Mouse (Mus musculus): ENCODE results near the gene Reep6. TPM values are rescaled to one million over a fixed set of nuclear protein-coding genes. Genes with fewer than 3 reads are reported as not detected.

The Reep6 gene
- polyA plus RNA-seq, 1 experiment from 2014 or later = 11.5 TPM

DNA sequence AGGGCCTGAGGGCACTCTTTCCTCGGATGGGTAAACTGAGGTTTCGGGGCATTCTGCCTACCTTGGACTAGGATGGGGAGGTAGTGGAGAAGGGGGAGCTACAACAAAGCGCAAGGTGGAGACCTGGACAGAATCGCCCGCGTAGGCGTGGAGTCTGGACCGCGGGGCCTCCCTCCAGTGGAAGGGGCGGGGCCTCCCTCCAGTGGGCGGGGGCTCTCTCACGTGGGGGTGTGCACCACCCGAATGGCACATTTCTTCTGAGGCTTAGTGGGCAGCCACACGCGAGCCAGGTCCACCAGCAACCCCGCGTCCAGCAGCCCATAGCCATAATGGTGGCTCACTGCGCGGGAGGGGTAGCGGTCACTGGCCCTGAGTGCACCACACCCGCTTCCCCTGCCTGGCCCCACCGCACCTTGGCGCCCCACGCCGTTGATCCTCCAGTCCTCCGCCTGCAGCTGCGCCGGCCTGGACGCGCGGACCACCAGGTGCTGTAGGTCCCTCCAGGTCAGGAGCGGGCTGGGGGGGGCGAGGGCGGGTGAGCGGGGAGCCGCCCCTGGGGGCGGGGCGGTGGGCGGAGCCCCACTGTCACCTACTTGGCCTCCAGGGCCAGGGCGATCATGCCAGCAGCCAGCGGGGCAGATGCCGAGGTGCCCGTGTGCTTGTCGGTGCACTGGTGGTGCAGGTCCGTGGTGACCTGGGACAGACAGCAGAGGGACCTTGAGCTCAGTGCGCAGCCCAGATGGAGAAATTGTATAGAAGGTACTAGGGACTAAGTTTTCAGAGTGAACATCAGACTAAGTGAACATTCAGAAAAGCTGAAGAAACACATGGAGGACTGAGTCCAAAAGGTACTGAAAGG, 6.3 kb upstream of the Reep6 start:
- peak overlapping the region; percentile 68 for H3K4me3 ChIP-seq
- peaks cover 57% of the 10 kb centered on the region for H3K4me1 ChIP-seq
- H3K36me3 ChIP-seq = peaks cover 9% of the 10 kb centered on the region
- peak overlapping the region; percentile 83 for H3K27ac ChIP-seq (replicated peaks)
- H3K27me3 ChIP-seq (ENCODE audit: low read depth, poor library complexity, severe bottlenecking) = peaks cover 55% of the 10 kb centered on the region
- peak; percentile 56 for DNase-seq (ENCODE audit: low spot score)
- 2% methylated on average over 46 of the region's 46 CpGs for WGBS
- no peaks in the 10 kb centered on the region for H3K9me3 ChIP-seq (replicated peaks)

DNA sequence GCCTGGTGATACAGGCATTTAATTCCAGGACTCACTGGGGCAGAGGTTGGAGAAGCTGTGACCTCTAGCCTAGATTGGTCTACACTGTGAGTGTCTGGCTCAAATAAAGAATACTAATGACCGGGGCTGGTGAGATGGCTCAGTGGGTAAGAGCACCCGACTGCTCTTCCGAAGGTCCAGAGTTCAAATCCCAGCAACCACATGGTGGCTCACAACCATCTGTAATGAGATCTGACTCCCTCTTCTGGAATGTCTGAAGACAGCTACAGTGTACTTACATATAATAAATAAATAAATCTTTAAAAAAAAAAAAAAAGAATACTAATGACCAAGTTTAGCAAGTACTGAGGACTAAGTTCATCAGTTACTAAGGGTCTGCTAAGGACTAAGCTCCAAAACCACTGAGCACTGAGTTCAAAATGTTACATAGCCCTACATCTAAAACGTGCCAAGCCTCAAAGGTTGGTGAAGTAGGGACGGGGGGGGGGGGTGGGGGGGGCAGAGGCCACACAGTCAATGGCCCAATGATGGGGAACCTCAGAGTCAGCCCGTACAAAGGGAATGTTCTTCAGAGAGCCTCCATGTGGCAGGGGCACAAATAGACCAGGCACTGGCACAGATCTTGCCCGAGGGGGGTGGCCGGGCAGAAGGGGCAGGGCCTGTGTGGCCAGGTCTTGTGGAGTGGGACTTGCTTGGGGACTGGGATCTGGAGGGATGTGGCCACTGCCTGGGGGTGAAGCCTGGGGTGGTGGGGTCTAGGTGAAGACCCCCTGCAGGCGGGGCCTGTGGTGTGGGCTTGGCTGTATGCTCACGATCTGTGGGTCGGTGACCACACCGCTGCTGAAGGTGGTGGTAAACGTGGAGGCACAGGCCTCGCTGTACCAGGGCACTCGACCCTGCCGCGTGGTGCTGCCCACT, 5.4 kb upstream of the Reep6 start:
- no peaks in the 10 kb centered on the region for H3K9me3 ChIP-seq (replicated peaks)
- no peak for DNase-seq (ENCODE audit: low spot score)
- no peak overlapping the region for H3K27ac ChIP-seq (replicated peaks)
- 79% methylated on average over 17 of the region's 17 CpGs for whole genome bisulfite sequencing
- H3K27me3 ChIP-seq (ENCODE audit: low read depth, poor library complexity, severe bottlenecking) = peaks cover 55% of the 10 kb centered on the region
- peaks cover 56% of the 10 kb centered on the region for H3K4me1 ChIP-seq
- 0 out of 2 replicates have a peak, but pooled peaks cover under 1% of the 10 kb centered on the region for H3K36me3 ChIP-seq
- peak overlapping the region; percentile 68 for H3K4me3 ChIP-seq

DNA sequence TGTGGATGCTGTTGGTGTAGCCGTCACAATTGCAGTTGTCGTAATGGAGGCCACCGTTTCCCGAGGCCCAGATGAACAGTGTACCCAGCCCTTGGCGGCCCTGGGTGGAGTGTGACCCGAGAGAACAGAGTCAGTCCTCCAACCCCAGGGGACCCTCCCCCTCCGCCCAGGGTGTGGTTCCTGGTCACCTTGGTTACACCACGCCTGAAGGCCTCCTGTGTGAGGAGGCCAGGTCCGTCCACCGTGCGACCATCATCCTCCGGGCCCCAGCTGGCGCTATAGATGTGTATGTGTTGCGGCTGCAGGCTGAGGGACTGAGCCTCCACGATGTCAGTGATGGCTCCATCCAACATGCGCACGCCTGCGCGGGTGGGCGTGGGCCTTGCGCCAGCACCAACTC, 4.7 kb upstream of the Reep6 start:
- WGBS = 84% methylated on average over 21 of the region's 21 CpGs
- no peak for DNase-seq (ENCODE audit: low spot score)
- H3K9me3 ChIP-seq (replicated peaks) = no peaks in the 10 kb centered on the region
- H3K36me3 ChIP-seq = no peaks in the 10 kb centered on the region
- H3K27ac ChIP-seq (replicated peaks) = no peak overlapping the region
- peaks cover 55% of the 10 kb centered on the region for H3K27me3 ChIP-seq (ENCODE audit: low read depth, poor library complexity, severe bottlenecking)
- peaks cover 56% of the 10 kb centered on the region for H3K4me1 ChIP-seq
- H3K4me3 ChIP-seq = peak overlapping the region; percentile 20

DNA sequence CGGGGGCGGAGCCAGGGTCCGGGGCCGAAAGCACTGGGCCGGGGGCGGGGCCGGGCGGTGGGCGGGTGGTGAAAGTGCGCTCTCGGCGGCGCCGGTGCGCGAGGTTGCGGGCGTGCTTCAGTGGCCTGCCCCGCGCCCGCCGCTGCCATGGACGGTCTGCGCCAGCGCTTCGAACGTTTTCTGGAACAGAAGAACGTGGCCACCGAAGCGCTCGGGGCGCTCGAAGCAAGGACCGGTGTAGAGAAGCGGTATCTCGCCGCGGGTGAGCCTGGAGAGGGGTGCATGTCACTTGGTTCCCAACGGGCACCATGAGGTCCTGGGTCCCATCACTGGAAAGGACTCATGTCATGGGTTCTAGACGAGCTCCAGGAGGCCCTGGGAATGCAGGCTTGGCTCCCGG, 331 bp downstream of the Reep6 start:
- no peaks in the 10 kb centered on the region for H3K36me3 ChIP-seq
- DNase-seq (ENCODE audit: low spot score) = no peak
- peaks cover 67% of the 10 kb centered on the region for H3K27me3 ChIP-seq (ENCODE audit: low read depth, poor library complexity, severe bottlenecking)
- 2% methylated on average over 33 of the region's 41 CpGs for WGBS
- peaks cover 45% of the 10 kb centered on the region for H3K4me1 ChIP-seq
- no peaks in the 10 kb centered on the region for H3K9me3 ChIP-seq (replicated peaks)
- peak overlapping the region; percentile 77 for H3K27ac ChIP-seq (replicated peaks)
- H3K4me3 ChIP-seq = peak overlapping the region; percentile 62

DNA sequence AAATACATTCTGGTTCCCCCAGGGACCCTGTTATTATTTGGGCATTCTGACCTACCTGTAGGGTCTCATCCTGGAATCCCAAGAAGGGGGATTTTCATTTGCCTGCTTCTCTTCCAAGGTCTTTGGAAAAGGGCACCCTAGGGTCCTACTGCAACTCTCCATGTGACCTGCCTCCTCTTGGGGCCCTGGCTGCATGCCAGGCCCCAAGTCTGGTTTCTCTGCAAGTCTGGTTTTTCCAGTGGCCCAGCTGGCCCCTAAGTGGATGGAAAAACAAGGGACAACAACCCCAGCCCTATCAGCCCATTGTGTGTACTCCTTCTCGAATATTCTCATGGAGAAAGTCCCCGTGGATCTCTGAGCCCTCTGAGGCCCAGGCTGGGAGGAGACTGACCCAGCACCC, 1.1 kb downstream of the Reep6 start:
- Histone ChIP-seq H3K4me3 (peak overlapping the region; percentile 62), H3K27me3 (ENCODE audit: low read depth, poor library complexity, severe bottlenecking) (peaks cover 67% of the 10 kb centered on the region), H3K27ac (replicated peaks) (no peak overlapping the region; the same call in 1 of the 2 replicates), H3K4me1 (peaks cover 40% of the 10 kb centered on the region), H3K36me3 (peaks cover 5% of the 10 kb centered on the region), H3K9me3 (replicated peaks) (no peaks in the 10 kb centered on the region)
- 87% methylated on average over 2 of the region's 2 CpGs for WGBS
- no peak for DNase-seq (ENCODE audit: low spot score)

DNA sequence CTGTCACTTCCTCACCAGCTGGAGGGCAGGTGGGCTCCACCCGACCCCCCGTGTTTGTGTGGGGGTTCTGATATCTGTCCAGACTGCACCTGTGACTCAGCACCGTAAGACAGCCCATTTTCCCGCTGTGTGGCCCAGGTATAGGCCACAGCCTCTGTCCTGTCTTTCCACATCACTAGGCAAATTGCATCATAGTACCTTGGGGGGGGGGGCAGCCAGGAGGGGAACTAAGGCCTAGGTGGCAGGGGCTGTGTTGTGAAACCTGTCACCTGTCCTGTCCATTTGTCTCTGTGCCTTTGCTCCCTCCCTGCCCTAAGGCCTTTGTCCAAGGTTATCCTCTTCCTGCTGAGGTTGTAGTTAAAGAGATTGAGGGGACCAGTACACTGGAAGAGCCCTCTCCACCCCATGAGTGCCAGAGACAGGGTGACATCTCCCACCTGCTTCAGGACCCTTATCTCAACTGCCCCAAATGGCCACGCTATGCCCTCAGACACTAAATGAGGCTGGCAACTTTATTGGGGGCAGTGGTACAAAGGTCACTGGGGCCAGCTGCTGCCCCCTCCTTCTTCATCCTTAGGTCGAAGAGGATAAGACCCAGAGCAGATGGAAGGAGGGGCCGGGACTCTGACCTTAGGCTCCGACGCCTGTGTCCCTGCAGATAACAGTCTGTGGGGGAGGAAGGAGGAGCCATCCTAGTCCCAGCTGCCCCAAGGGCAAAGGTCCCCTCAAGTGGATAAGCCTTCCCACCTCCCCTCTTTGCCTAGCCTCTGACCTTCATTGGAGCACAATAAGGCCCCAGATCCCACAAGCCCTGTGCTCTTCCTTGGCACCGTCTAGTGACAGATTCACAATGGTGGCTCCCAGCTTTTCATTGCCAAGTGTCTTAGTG, 2.1 kb downstream of the Reep6 start:
- DNase-seq (ENCODE audit: low spot score) = no peak
- H3K9me3 ChIP-seq (replicated peaks) = no peaks in the 10 kb centered on the region
- H3K27ac ChIP-seq (replicated peaks) = peak overlapping the region; percentile 49; the same call in 1 of the 2 replicates
- WGBS = 69% methylated on average over 10 of the region's 10 CpGs
- H3K27me3 ChIP-seq (ENCODE audit: low read depth, poor library complexity, severe bottlenecking) = peaks cover 67% of the 10 kb centered on the region
- H3K4me1 ChIP-seq = peaks cover 40% of the 10 kb centered on the region
- no peak overlapping the region for H3K4me3 ChIP-seq
- peaks cover 7% of the 10 kb centered on the region for H3K36me3 ChIP-seq

DNA sequence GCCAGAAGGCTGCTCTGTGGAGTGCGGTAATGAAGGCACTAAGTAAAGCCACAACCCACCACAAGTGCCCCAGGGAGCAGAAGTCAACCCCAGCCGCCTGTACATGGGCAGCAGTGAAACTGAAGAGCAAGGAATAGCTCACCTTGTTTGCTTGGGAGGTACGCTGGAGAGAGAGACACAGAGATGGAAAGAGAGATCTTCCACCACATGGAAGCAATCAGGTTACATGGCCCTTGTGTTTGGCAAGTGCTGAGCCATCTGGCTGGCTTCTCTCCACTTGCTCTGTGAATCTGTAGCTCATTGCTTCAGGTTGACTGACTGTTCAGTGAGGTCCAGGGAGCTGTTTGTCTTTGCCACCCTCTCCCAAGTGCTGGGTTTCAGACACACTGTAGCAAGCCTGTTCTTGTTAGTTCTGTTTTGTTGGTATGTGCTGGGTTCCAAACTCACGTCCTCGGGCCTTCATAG, 2.8 kb downstream of the Reep6 start:
- DNase-seq (ENCODE audit: low spot score) = no peak
- peaks cover 64% of the 10 kb centered on the region for H3K27me3 ChIP-seq (ENCODE audit: low read depth, poor library complexity, severe bottlenecking)

DNA sequence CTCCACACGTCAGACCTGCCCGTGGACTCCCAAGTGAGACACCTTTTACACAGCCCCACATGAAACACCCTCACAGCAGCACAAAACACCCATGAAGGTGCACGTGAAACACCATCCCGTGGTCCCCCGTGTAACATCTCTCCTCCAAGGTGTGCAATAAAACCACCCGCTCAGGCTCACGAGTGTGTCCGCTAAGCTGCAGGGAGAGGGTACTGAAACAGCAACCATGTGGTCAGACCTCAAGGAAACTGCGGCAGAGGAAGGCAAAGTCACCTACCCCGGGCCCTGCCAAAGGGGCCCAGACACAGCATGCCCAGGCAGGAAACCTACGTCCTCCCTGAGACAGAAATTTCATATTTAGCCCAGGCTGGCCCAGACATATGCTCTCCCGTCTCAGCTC, 6.5 kb downstream of the Reep6 start:
- no peak for DNase-seq (ENCODE audit: low spot score)
- H3K36me3 ChIP-seq = peaks cover 7% of the 10 kb centered on the region
- peaks cover 26% of the 10 kb centered on the region for H3K4me1 ChIP-seq
- no peak overlapping the region for H3K27ac ChIP-seq (replicated peaks)
- H3K27me3 ChIP-seq (ENCODE audit: low read depth, poor library complexity, severe bottlenecking) = peaks cover 74% of the 10 kb centered on the region
- no peaks in the 10 kb centered on the region for H3K9me3 ChIP-seq (replicated peaks)
- 93% methylated on average over 12 of the region's 12 CpGs for WGBS
- H3K4me3 ChIP-seq = no peak overlapping the region

More for the DNA sequence above, 2.8 kb downstream of the Reep6 start:
- H3K4me1 ChIP-seq = peaks cover 40% of the 10 kb centered on the region
- WGBS = 81% methylated on average over 5 of the region's 5 CpGs
- H3K27ac ChIP-seq (replicated peaks) = 0 out of 2 replicates have a peak overlapping the region, but pooled peaks have one; percentile 49
- H3K36me3 ChIP-seq = peaks cover 7% of the 10 kb centered on the region
- H3K9me3 ChIP-seq (replicated peaks) = no peaks in the 10 kb centered on the region
- no peak overlapping the region for H3K4me3 ChIP-seq

DNA sequence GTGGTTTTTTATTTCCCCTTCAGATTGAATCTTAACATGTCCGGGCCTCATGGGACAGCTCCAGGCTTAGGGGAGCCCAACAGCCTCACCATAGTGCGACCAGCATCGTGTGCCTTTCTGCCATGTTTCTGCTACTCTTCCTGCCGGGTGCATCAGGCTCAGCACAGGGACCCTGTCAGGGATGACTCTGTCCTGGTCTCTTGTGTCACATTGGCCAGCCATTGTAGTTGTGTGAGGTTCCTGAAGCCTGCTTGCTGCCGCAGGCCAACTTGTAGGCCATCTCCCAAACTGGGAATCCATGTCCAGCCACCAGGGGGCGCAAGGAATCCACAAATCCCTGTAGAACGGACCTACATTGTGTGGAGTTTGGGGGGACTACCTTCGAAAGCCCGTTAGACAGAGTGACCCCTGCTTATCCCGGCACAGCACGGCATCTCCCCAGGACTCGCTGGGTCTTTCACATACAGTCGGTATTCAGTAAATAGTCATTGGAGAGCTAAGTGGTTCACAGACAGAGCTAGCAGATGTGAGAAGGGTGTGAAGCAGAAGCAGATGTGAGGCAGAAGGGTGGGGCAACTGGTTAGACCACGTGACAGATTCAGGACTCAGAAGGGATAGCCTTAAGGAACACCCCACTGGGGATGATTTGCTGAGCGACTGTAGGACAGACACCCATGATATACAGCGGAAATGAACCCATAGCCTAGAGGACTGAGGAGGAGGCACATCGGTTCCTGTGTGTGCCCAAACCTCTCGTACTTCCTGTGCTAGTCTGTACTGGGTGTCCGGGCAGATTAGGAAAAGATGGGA, 10.4 kb downstream of the Reep6 start:
- H3K9me3 ChIP-seq (replicated peaks) = no peaks in the 10 kb centered on the region
- H3K36me3 ChIP-seq = peaks cover 7% of the 10 kb centered on the region
- peaks cover 82% of the 10 kb centered on the region for H3K27me3 ChIP-seq (ENCODE audit: low read depth, poor library complexity, severe bottlenecking)
- WGBS = 24% methylated on average over 19 of the region's 19 CpGs
- H3K4me3 ChIP-seq = peak overlapping the region; percentile 7; the same call in 1 of the 2 replicates
- DNase-seq (ENCODE audit: low spot score) = peak; percentile 88
- peaks cover 46% of the 10 kb centered on the region for H3K4me1 ChIP-seq
- no peak overlapping the region for H3K27ac ChIP-seq (replicated peaks)

DNA sequence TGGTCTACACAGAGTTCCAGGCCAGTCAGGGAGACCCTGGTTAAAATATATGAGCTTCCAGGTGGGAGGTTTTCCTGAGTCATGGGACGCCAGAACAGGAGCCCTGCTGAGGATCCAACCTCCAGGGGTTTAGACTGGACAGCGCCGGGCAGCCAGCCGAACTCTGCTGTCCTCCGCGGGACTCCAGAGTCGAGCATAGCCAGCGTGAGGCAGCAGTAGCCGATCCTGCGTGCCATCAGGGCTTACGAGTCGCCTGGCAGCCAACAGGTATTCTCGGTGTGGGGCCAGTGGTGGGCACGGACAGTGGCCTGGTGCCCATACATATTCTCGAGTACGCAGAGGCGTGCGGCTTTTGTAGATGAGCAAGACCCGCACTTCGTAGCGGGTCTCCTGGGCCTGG, 11.3 kb downstream of the Reep6 start:
- DNase-seq (ENCODE audit: low spot score) = no peak
- Histone ChIP-seq H3K4me3 (peak overlapping the region; percentile 52), H3K36me3 (no peaks in the 10 kb centered on the region), H3K4me1 (peaks cover 49% of the 10 kb centered on the region), H3K27ac (replicated peaks) (no peak overlapping the region), H3K27me3 (ENCODE audit: low read depth, poor library complexity, severe bottlenecking) (peaks cover 82% of the 10 kb centered on the region), H3K9me3 (replicated peaks) (no peaks in the 10 kb centered on the region)
- 13% methylated on average over 21 of the region's 21 CpGs for WGBS

Measured in midbrain, embryonic 10.5 days (tissue).